ENCODE assay signal across 31 mouse cellular contexts in the genomic region with DNA sequence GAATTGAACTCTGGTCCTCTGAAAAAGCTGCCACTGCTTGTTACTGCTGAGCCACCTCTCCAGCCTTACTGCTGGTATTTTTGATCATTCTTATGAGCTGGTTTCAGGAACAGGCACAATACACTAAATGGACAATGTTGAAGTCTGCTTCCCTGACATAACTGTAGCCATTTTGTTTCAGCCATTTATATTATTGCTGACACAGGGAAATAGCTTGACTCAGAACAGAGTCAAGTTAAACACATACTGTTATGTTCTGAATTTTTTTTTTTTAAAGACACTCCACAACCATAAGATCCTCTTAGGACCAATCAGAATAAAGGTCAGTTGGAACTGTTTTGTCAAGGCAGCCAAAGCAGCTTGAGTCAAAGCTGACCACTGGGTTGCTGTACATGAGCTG.
"Had no signal": no experiment of that assay in that cellular context is flagged by ENCODE, and none has a peak within 500 bp of the region (broad histone marks: within the 10 kb centered on the region; RNA-seq: fewer than 3 reads in every experiment).

No protein-coding gene starts in this region.

- H3K27me3 ChIP-seq: limb, embryonic 12.5 days; limb, embryonic 13.5 days; limb, embryonic 15.5 days; liver, embryonic 12.5 days; liver, embryonic 13.5 days; liver, embryonic 15.5 days; lung, embryonic 15.5 days; megakaryocyte, embryonic 14.5 days; midbrain, embryonic 12.5 days; midbrain, embryonic 13.5 days; midbrain, embryonic 15.5 days; neural tube, embryonic 12.5 days had no signal

- H3K27ac ChIP-seq: limb, embryonic 10.5 days; limb, embryonic 12.5 days; limb, embryonic 13.5 days; limb, embryonic 15.5 days; liver, embryonic 12.5 days; liver, embryonic 13.5 days; liver, embryonic 14.5 days; liver, embryonic 15.5 days; lung, embryonic 15.5 days; macrophage; midbrain, embryonic 10.5 days; midbrain, embryonic 12.5 days; midbrain, embryonic 13.5 days; midbrain, embryonic 15.5 days; neural tube, embryonic 12.5 days had no signal

- H3K4me3 ChIP-seq: limb, embryonic 10.5 days; limb, embryonic 12.5 days; limb, embryonic 13.5 days; limb, embryonic 15.5 days; liver, embryonic 12.5 days; liver, embryonic 13.5 days; liver, embryonic 15.5 days; lung, embryonic 15.5 days; megakaryocyte, embryonic 14.5 days; midbrain, embryonic 10.5 days; midbrain, embryonic 12.5 days; midbrain, embryonic 13.5 days; midbrain, embryonic 15.5 days; myocyte; neural tube, embryonic 12.5 days had no signal

- H3K9ac ChIP-seq: limb, embryonic 12.5 days; limb, embryonic 13.5 days; limb, embryonic 15.5 days; liver, embryonic 12.5 days; liver, embryonic 13.5 days; liver, embryonic 14.5 days; liver, embryonic 15.5 days; liver, postnatal 0 days; lung, embryonic 14.5 days; lung, embryonic 15.5 days; midbrain, embryonic 12.5 days; midbrain, embryonic 13.5 days; midbrain, embryonic 15.5 days; neural tube, embryonic 12.5 days had no signal

- H3K4me2 ChIP-seq: limb, embryonic 12.5 days; limb, embryonic 13.5 days; limb, embryonic 15.5 days; liver, embryonic 11.5 days; liver, embryonic 12.5 days; liver, embryonic 13.5 days; liver, embryonic 15.5 days; lung, embryonic 14.5 days; lung, embryonic 15.5 days; midbrain, embryonic 11.5 days; midbrain, embryonic 12.5 days; midbrain, embryonic 13.5 days; midbrain, embryonic 15.5 days; neural tube, embryonic 12.5 days had no signal

- DNase-seq: left cerebral cortex, postnatal 4 days; liver; liver, embryonic 13.5 days; liver, postnatal 0 days; lung, adult 18-20 months; lung, adult 2 months; lung, embryonic 14.5 days; lung, postnatal 10 days; lung, postnatal 14 days; lung, postnatal 36 days; lung, postnatal 4 days; midbrain, embryonic 14.5 days had no signal

- ATAC-seq: liver, embryonic 12.5 days; liver, postnatal 0 days; lung, postnatal 0 days; midbrain, embryonic 13.5 days had no signal

- H3K4me1 ChIP-seq: limb, embryonic 10.5 days; limb, embryonic 12.5 days; limb, embryonic 13.5 days; limb, embryonic 15.5 days; liver, embryonic 12.5 days; liver, embryonic 13.5 days; liver, embryonic 15.5 days; lung, embryonic 15.5 days; midbrain, embryonic 10.5 days; midbrain, embryonic 12.5 days; midbrain, embryonic 13.5 days; midbrain, embryonic 15.5 days; neural tube, embryonic 12.5 days had no signal

- H3K9me3 ChIP-seq: limb, embryonic 10.5 days; limb, embryonic 13.5 days; limb, embryonic 15.5 days; liver, embryonic 12.5 days; liver, embryonic 13.5 days; liver, embryonic 15.5 days; lung, embryonic 15.5 days; midbrain, embryonic 10.5 days; midbrain, embryonic 12.5 days; midbrain, embryonic 13.5 days; midbrain, embryonic 15.5 days; neural tube, embryonic 12.5 days had no signal
